Mouse (Mus musculus) brain, embryonic 14.5 days (tissue): ENCODE data around the gene Chst7. TPM values are rescaled to one million over a fixed set of nuclear protein-coding genes. Genes with fewer than 3 reads are reported as not detected.

Experiments
- DNase-seq: peaks from one replicate; pipeline ENCODE4 v3.0.0-alpha.2; 2011; ENCODE audit warnings: low read depth
- CTCF ChIP-seq: fragments of 200-500 bp; IDR thresholded peaks from 2 replicates; pipeline ENCODE4 v1.5.1; 2012; ENCODE audit warnings: inconsistent platforms, mild to moderate bottlenecking, moderate library complexity, borderline replicate concordance; ENCODE audit not compliant: insufficient read depth, insufficient read length; ENCODE audit errors: extremely low read depth
- POLR2A ChIP-seq: fragments of 200-500 bp; IDR thresholded peaks from 2 replicates; pipeline ENCODE4 v1.6.1; 2012; ENCODE audit warnings: mild to moderate bottlenecking, inconsistent platforms, borderline replicate concordance; ENCODE audit not compliant: poor library complexity, insufficient read depth, insufficient read length, severe bottlenecking; ENCODE audit errors: extremely low read depth
- polyA plus RNA-seq: library from polyadenylated mRNA; depleted of rRNA; stranded (reverse); fragments of >200 nt; gene quantifications from 2 replicates; pipeline ENCODE4 v1.2.3, GENCODE M21; 2012; rRNA removed

Gene Chst7
- polyA plus RNA-seq = 3.1 and 4.4 TPM in 2 replicates

- TF ChIP-seq CTCF (no peak), POLR2A (no peak)
- DNase-seq = peak; percentile 79
Measured at GRCm38 (mm10) chrX:20059381-20059971, at the start of gene Chst7. Gene Chst7, plus strand, starts transcription at chrX:20059560.

GRCm38 (mm10) chrX:20012211-20012610 is 47.1 kb upstream of the Chst7 start:
- no peak for DNase-seq
- no peak for TF ChIP-seq POLR2A
- no peak for TF ChIP-seq CTCF

GRCm38 (mm10) chrX:20020942-20021341 is 38.4 kb upstream of the Chst7 start:
- TF ChIP-seq CTCF = 0 out of 2 replicates have a peak, but pooled peaks have one; percentile 17
- TF ChIP-seq POLR2A = no peak
- DNase-seq = peak; percentile 53

- DNase-seq = peak; percentile 40
- TF ChIP-seq POLR2A (no peak), CTCF (no peak)
Measured at GRCm38 (mm10) chrX:20060096-20060768, 872 bp downstream of the Chst7 start.

- TF ChIP-seq POLR2A = no peak
- no peak for TF ChIP-seq CTCF
Measured at GRCm38 (mm10) chrX:20060769-20061315, 1.5 kb downstream of the Chst7 start.

GRCm38 (mm10) chrX:20061764-20062480 is 2.6 kb downstream of the Chst7 start:
- no peak for TF ChIP-seq CTCF
- peak; percentile 3 for DNase-seq

More at GRCm38 (mm10) chrX:20060769-20061315, 1.5 kb downstream of the Chst7 start:
- peak; percentile 29 for DNase-seq

- peak; percentile 2 for DNase-seq
- TF ChIP-seq POLR2A (no peak), CTCF (no peak)
Measured at GRCm38 (mm10) chrX:20066636-20067035, 7.3 kb downstream of the Chst7 start.

- DNase-seq = no peak
- TF ChIP-seq CTCF = no peak
- TF ChIP-seq POLR2A = no peak
Measured at GRCm38 (mm10) chrX:20070196-20070595, 10.8 kb downstream of the Chst7 start.

- no peak for DNase-seq
- TF ChIP-seq POLR2A = no peak
- no peak for TF ChIP-seq CTCF
Measured at GRCm38 (mm10) chrX:20117717-20118116, 58.4 kb downstream of the Chst7 start.

GRCm38 (mm10) chrX:20125481-20125880 is 66.1 kb downstream of the Chst7 start:
- TF ChIP-seq POLR2A (no peak), CTCF (no peak)
- no peak for DNase-seq

- no peak for DNase-seq
- TF ChIP-seq POLR2A = no peak
- TF ChIP-seq CTCF = no peak
Measured at GRCm38 (mm10) chrX:20128951-20129350, 69.6 kb downstream of the Chst7 start.

GRCm38 (mm10) chrX:20129466-20129865 is 70.1 kb downstream of the Chst7 start:
- DNase-seq = peak; percentile 0
- TF ChIP-seq POLR2A (no peak), CTCF (no peak)

Other genes with a start within 250 kb of the Chst7 start
- gene Slc9a7, start 232.2 kb downstream of the Chst7 start, polyA plus RNA-seq = 6.6 and 11.8 TPM in 2 replicates